Mouse (Mus musculus): ENCODE measurements at regions not wholly inside any gene's neighbourhood (a gene's known extent, or its start where the extent isn't known, plus 50 kb on each side); places are given as distances from the start of the nearest gene placed in this dataset.
A peak's percentile ranks its signal among the peaks of the same experiment; 100 is the strongest.

- no peak for TF ChIP-seq CTCF (IDR thresholded peaks at IDR 0.05; ENCODE audit: low read depth, low read length)
- TF ChIP-seq POLR2A (IDR thresholded peaks at IDR 0.05; ENCODE audit: extremely low read depth, insufficient read depth, low read length): no peak
- no peaks in the 10 kb centered on the region for H3K79me2 ChIP-seq (ENCODE audit: control insufficient read depth, insufficient read depth, low read length)
- peaks cover 26% of the 10 kb centered on the region for H3K4me1 ChIP-seq (ENCODE audit: control insufficient read depth, insufficient read depth, low read length)
- peak overlapping the region; percentile 38 for H3K27ac ChIP-seq (replicated peaks; ENCODE audit: insufficient read depth, low read depth, low read length)
- no peaks in the 10 kb centered on the region for H3K36me3 ChIP-seq (ENCODE audit: control insufficient read depth, insufficient read depth, low read length)
- DNase-seq (ENCODE audit: extremely low read depth, low read depth, low spot score): peak; percentile 99
- peak overlapping the region; percentile 55 for H3K9ac ChIP-seq (ENCODE audit: low read depth, low read length)
- WGBS: 8% methylated on average over 9 of the region's 9 CpGs
- H3K4me3 ChIP-seq (ENCODE audit: insufficient read depth, low read depth, low read length): peak overlapping the region; percentile 17; the same call in 1 of the 2 replicates
- H3K27me3 ChIP-seq (ENCODE audit: control insufficient read depth, insufficient read depth, low read length): no peaks in the 10 kb centered on the region
Measured at GRCm38 (mm10) chr15:62328305-62328881, 1405.6 kb upstream of the A1bg start.

- Histone ChIP-seq H3K27ac (replicated peaks; ENCODE audit: insufficient read depth, low read depth, low read length) (no peak overlapping the region), H3K79me2 (ENCODE audit: control insufficient read depth, insufficient read depth, low read length) (no peaks in the 10 kb centered on the region), H3K27me3 (ENCODE audit: control insufficient read depth, insufficient read depth, low read length) (no peaks in the 10 kb centered on the region), H3K9ac (ENCODE audit: low read depth, low read length) (no peak overlapping the region), H3K4me1 (ENCODE audit: control insufficient read depth, insufficient read depth, low read length) (peaks cover 23% of the 10 kb centered on the region), H3K36me3 (ENCODE audit: control insufficient read depth, insufficient read depth, low read length) (no peaks in the 10 kb centered on the region), H3K4me3 (ENCODE audit: insufficient read depth, low read depth, low read length) (no peak overlapping the region)
- TF ChIP-seq CTCF (IDR thresholded peaks at IDR 0.05; ENCODE audit: low read depth, low read length) (no peak), POLR2A (IDR thresholded peaks at IDR 0.05; ENCODE audit: extremely low read depth, insufficient read depth, low read length) (no peak)
- WGBS: 82% methylated on average over 2 of the region's 2 CpGs
- no peak for DNase-seq (ENCODE audit: extremely low read depth, low read depth, low spot score)
Measured at GRCm38 (mm10) chr15:62327481-62327880, 1404.7 kb upstream of the A1bg start.

- no peaks in the 10 kb centered on the region for H3K36me3 ChIP-seq (ENCODE audit: control insufficient read depth, insufficient read depth, low read length)
- DNase-seq (ENCODE audit: extremely low read depth, low read depth, low spot score): no peak
- no peaks in the 10 kb centered on the region for H3K27me3 ChIP-seq (ENCODE audit: control insufficient read depth, insufficient read depth, low read length)
- peaks cover 18% of the 10 kb centered on the region for H3K4me1 ChIP-seq (ENCODE audit: control insufficient read depth, insufficient read depth, low read length)
- no peak overlapping the region for H3K27ac ChIP-seq (replicated peaks; ENCODE audit: insufficient read depth, low read depth, low read length)
- 94% methylated on average over 4 of the region's 4 CpGs for WGBS
- H3K4me3 ChIP-seq (ENCODE audit: insufficient read depth, low read depth, low read length): no peak overlapping the region
- H3K9ac ChIP-seq (ENCODE audit: low read depth, low read length): no peak overlapping the region
- TF ChIP-seq POLR2A (IDR thresholded peaks at IDR 0.05; ENCODE audit: extremely low read depth, insufficient read depth, low read length): no peak
- TF ChIP-seq CTCF (IDR thresholded peaks at IDR 0.05; ENCODE audit: low read depth, low read length): no peak
- no peaks in the 10 kb centered on the region for H3K79me2 ChIP-seq (ENCODE audit: control insufficient read depth, insufficient read depth, low read length)
Measured at GRCm38 (mm10) chr15:62326524-62326923, 1403.7 kb upstream of the A1bg start.

- Histone ChIP-seq H3K4me1 (ENCODE audit: control insufficient read depth, insufficient read depth, low read length) (peaks cover 13% of the 10 kb centered on the region), H3K36me3 (ENCODE audit: control insufficient read depth, insufficient read depth, low read length) (no peaks in the 10 kb centered on the region), H3K27me3 (ENCODE audit: control insufficient read depth, insufficient read depth, low read length) (no peaks in the 10 kb centered on the region), H3K4me3 (ENCODE audit: insufficient read depth, low read depth, low read length) (no peak overlapping the region), H3K79me2 (ENCODE audit: control insufficient read depth, insufficient read depth, low read length) (no peaks in the 10 kb centered on the region), H3K9ac (ENCODE audit: low read depth, low read length) (no peak overlapping the region), H3K27ac (replicated peaks; ENCODE audit: insufficient read depth, low read depth, low read length) (no peak overlapping the region)
- 95% methylated on average over 1 of the region's 1 CpGs for WGBS
- TF ChIP-seq CTCF (IDR thresholded peaks at IDR 0.05; ENCODE audit: low read depth, low read length) (no peak), POLR2A (IDR thresholded peaks at IDR 0.05; ENCODE audit: extremely low read depth, insufficient read depth, low read length) (no peak)
- no peak for DNase-seq (ENCODE audit: extremely low read depth, low read depth, low spot score)
Measured at GRCm38 (mm10) chr15:62325451-62326290, 1402.9 kb upstream of the A1bg start.

GRCm38 (mm10) chr15:62320966-62321365, 1398.2 kb upstream of the A1bg start:
- no peaks in the 10 kb centered on the region for H3K79me2 ChIP-seq (ENCODE audit: control insufficient read depth, insufficient read depth, low read length)
- no peak overlapping the region for H3K4me3 ChIP-seq (ENCODE audit: insufficient read depth, low read depth, low read length)
- WGBS: 77% methylated on average over 5 of the region's 5 CpGs
- DNase-seq (ENCODE audit: extremely low read depth, low read depth, low spot score): no peak
- H3K9ac ChIP-seq (ENCODE audit: low read depth, low read length): no peak overlapping the region
- H3K4me1 ChIP-seq (ENCODE audit: control insufficient read depth, insufficient read depth, low read length): no peaks in the 10 kb centered on the region
- H3K27me3 ChIP-seq (ENCODE audit: control insufficient read depth, insufficient read depth, low read length): no peaks in the 10 kb centered on the region
- H3K27ac ChIP-seq (replicated peaks; ENCODE audit: insufficient read depth, low read depth, low read length): no peak overlapping the region
- TF ChIP-seq POLR2A (IDR thresholded peaks at IDR 0.05; ENCODE audit: extremely low read depth, insufficient read depth, low read length): no peak
- TF ChIP-seq CTCF (IDR thresholded peaks at IDR 0.05; ENCODE audit: low read depth, low read length): no peak
- H3K36me3 ChIP-seq (ENCODE audit: control insufficient read depth, insufficient read depth, low read length): no peaks in the 10 kb centered on the region

- Histone ChIP-seq H3K9ac (ENCODE audit: low read depth, low read length) (no peak overlapping the region), H3K4me1 (ENCODE audit: control insufficient read depth, insufficient read depth, low read length) (no peaks in the 10 kb centered on the region), H3K79me2 (ENCODE audit: control insufficient read depth, insufficient read depth, low read length) (no peaks in the 10 kb centered on the region), H3K27ac (replicated peaks; ENCODE audit: insufficient read depth, low read depth, low read length) (no peak overlapping the region), H3K4me3 (ENCODE audit: insufficient read depth, low read depth, low read length) (no peak overlapping the region), H3K36me3 (ENCODE audit: control insufficient read depth, insufficient read depth, low read length) (no peaks in the 10 kb centered on the region), H3K27me3 (ENCODE audit: control insufficient read depth, insufficient read depth, low read length) (no peaks in the 10 kb centered on the region)
- 88% methylated on average over 2 of the region's 2 CpGs for WGBS
- TF ChIP-seq CTCF (IDR thresholded peaks at IDR 0.05; ENCODE audit: low read depth, low read length) (no peak), POLR2A (IDR thresholded peaks at IDR 0.05; ENCODE audit: extremely low read depth, insufficient read depth, low read length) (no peak)
- DNase-seq (ENCODE audit: extremely low read depth, low read depth, low spot score): no peak
Measured at GRCm38 (mm10) chr15:62314449-62314848, 1391.6 kb upstream of the A1bg start.
